Mouse (Mus musculus) liver, embryonic 14.5 days (tissue): ENCODE measurements around the gene Abcf1. TPM values are rescaled to one million over a fixed set of nuclear protein-coding genes. Genes with fewer than 3 reads are reported as not detected.
"Not testable (repeated sequence)": the region's sequence is repeated elsewhere in the genome, so short reads cannot be mapped to it uniquely, and the experiment has no call there.

Experiments
- ATAC-seq: fragments of 200-750 bp; cut with Nextera tagmentation; 2 replicates; pipeline ENCODE4 v1.8.0; 2017; ENCODE audit warnings: moderate number of reproducible peaks, mild to moderate bottlenecking, moderate library complexity; ENCODE audit not compliant: insufficient read depth
- DNase-seq, 3 experiments: peaks; one replicate each; pipeline ENCODE4 v3.0.0-alpha.2; 2012 to 2013; ENCODE audit warnings: low read depth in 3 of 3, low spot score in 3 of 3
- H3K27ac ChIP-seq: fragments of 300-500 bp; sonication (generic); 2 replicates; pipeline ENCODE4 v1.5.1; 2014; ENCODE audit warnings: moderate library complexity, mild to moderate bottlenecking, control low read depth, inconsistent platforms
- H3K27me3 ChIP-seq: fragments of 300-500 bp; sonication (generic); 2 replicates; pipeline ENCODE4 v1.6.1; 2014; ENCODE audit warnings: mild to moderate bottlenecking, low read length, moderate library complexity; ENCODE audit not compliant: control insufficient read depth, insufficient read depth
- H3K36me3 ChIP-seq: fragments of 300-500 bp; sonication (generic); replicated peaks from 2 replicates; pipeline ENCODE4 v1.6.1; 2014; ENCODE audit warnings: low read depth; ENCODE audit not compliant: control insufficient read depth, insufficient read depth
- H3K4me1 ChIP-seq, 2 experiments: fragments of 200-500 bp in 1 of 2; fragments of 300-500 bp in 1 of 2; sonication (generic) in 1 of 2; replicated peaks; 2 replicates each; pipeline ENCODE4 v1.6.1; 2012 to 2014; ENCODE audit warnings: antibody characterized with exemption in 1 of 2, inconsistent platforms in 1 of 2, low read length in 1 of 2; ENCODE audit not compliant: control insufficient read depth in 2 of 2, insufficient read depth in 2 of 2
- H3K4me2 ChIP-seq: fragments of 300-500 bp; sonication (generic); 2 replicates; pipeline ENCODE4 v1.6.1; 2014; ENCODE audit warnings: low read depth, mild to moderate bottlenecking, control low read depth, moderate library complexity
- H3K4me3 ChIP-seq, 2 experiments: fragments of 200-500 bp in 1 of 2; fragments of 300-500 bp in 1 of 2; sonication (generic) in 1 of 2; 2 replicates each; pipeline ENCODE4 v1.5.1; 2012 to 2014; ENCODE audit warnings: low read depth in 2 of 2, low read length in 2 of 2, mild to moderate bottlenecking in 2 of 2, control low read depth in 1 of 2, inconsistent platforms in 1 of 2, moderate library complexity in 1 of 2; ENCODE audit not compliant: insufficient read depth in 1 of 2
- H3K9ac ChIP-seq: fragments of 300-500 bp; sonication (generic); replicated peaks from 2 replicates; pipeline ENCODE4 v1.6.1; 2014; ENCODE audit warnings: mild to moderate bottlenecking, control low read depth, moderate library complexity
- H3K9me3 ChIP-seq: fragments of 300-500 bp; sonication (generic); 2 replicates; pipeline ENCODE4 v1.6.1; 2016; ENCODE audit warnings: low read length, mixed read lengths; ENCODE audit not compliant: control insufficient read depth
- CTCF ChIP-seq: IDR thresholded peaks from 2 replicates; pipeline ENCODE4 v1.5.1; 2016; ENCODE audit warnings: antibody characterized with exemption, low read depth, control low read depth
- EP300 ChIP-seq: IDR thresholded peaks from 2 replicates; pipeline ENCODE4 v1.6.1; 2016; ENCODE audit warnings: antibody characterized with exemption, low read depth
- WGBS: fragments of 180-500 bp; shearing (Covaris S2); extraction: QIAGEN DNeasy Blood & Tissue Kit; methylation state at CpG from one replicate; pipeline ENCODE4 v1.1.7; 2014; ENCODE audit not compliant: insufficient replicate concordance; 5-methylcytosine and 5-hydroxymethylcytosine counted together
- polyA plus RNA-seq, 2 experiments: library from polyadenylated mRNA; depleted of rRNA in 1 of 2; stranded (reverse) in 1 of 2; unstranded in 1 of 2; fragments of >200 nt; fragmentation: Nextera tagmentation in 1 of 2; extraction: Ambion mirVana in 1 of 2; gene quantifications; 2 replicates each; pipeline versions ENCODE4 v1.2.1 to v1.2.3; 2012 to 2014

Gene Abcf1
- polyA plus RNA-seq, 2 experiments, result 39.0 to 49.0 TPM

GRCm38 (mm10) chr17:35963279-35963678 is 6.3 kb downstream of the Abcf1 start:
- Histone ChIP-seq H3K9ac (no peak overlapping the region), H3K27me3 (no peaks in the 10 kb centered on the region), H3K4me1 (peaks cover 3 to 4% of the 10 kb centered on the region in 2 experiments; a peak in 2 of 4 replicates), H3K27ac (no peak overlapping the region), H3K4me3 (no peak overlapping the region), H3K36me3 (peaks cover 68% of the 10 kb centered on the region), H3K9me3 (no peaks in the 10 kb centered on the region), H3K4me2 (no peak overlapping the region)
- no peak for ATAC-seq
- TF ChIP-seq EP300 (no peak), CTCF (no peak)
- WGBS, result 85% methylated on average over 10 of the region's 10 CpGs
- DNase-seq, result no peak

GRCm38 (mm10) chr17:35958533-35959223 is 10.9 kb downstream of the Abcf1 start:
- no peak for ATAC-seq
- Histone ChIP-seq H3K36me3 (peaks cover 74% of the 10 kb centered on the region), H3K4me1 (no peaks in the 10 kb centered on the region), H3K4me3 (no peak overlapping the region), H3K27ac (no peak overlapping the region), H3K9ac (no peak overlapping the region), H3K4me2 (no peak overlapping the region), H3K27me3 (no peaks in the 10 kb centered on the region), H3K9me3 (no peaks in the 10 kb centered on the region)
- DNase-seq, result no peak
- TF ChIP-seq EP300 (no peak), CTCF (no peak)
- 91% methylated on average over 15 of the region's 15 CpGs for WGBS

GRCm38 (mm10) chr17:35954665-35955064 is 14.9 kb downstream of the Abcf1 start:
- Histone ChIP-seq H3K36me3 (peaks cover 35% of the 10 kb centered on the region), H3K27me3 (no peaks in the 10 kb centered on the region), H3K4me2 (no peak overlapping the region), H3K4me3 (no peak overlapping the region), H3K27ac (no peak overlapping the region), H3K9me3 (no peaks in the 10 kb centered on the region), H3K9ac (no peak overlapping the region), H3K4me1 (no peaks in the 10 kb centered on the region)
- TF ChIP-seq CTCF (no peak), EP300 (no peak)
- 68% methylated on average over 8 of the region's 8 CpGs for WGBS
- ATAC-seq (no peak), DNase-seq (no peak)

- H3K4me1 ChIP-seq, H3K4me2 ChIP-seq, ATAC-seq, H3K4me3 ChIP-seq, H3K9ac ChIP-seq, H3K27me3 ChIP-seq, DNase-seq, H3K27ac ChIP-seq, H3K9me3 ChIP-seq: not testable (repeated sequence)
- WGBS, result 55% methylated on average over 2 of the region's 3 CpGs
- H3K36me3 ChIP-seq, result peaks cover 14% of the 10 kb centered on the region
Observed at GRCm38 (mm10) chr17:35952559-35952958, 17.0 kb downstream of the Abcf1 start.

- not testable (repeated sequence) for H3K4me3 ChIP-seq, H3K4me1 ChIP-seq, H3K27me3 ChIP-seq, H3K36me3 ChIP-seq, H3K9ac ChIP-seq, H3K4me2 ChIP-seq, H3K27ac ChIP-seq, H3K9me3 ChIP-seq, DNase-seq, ATAC-seq
Observed at GRCm38 (mm10) chr17:35950946-35951345, 18.6 kb downstream of the Abcf1 start.
